Mouse (Mus musculus) E14TG2a.4 (cell line): ENCODE measurements at regions not wholly inside any gene's neighbourhood (a gene's known extent, or its start where the extent isn't known, plus 50 kb on each side); places are given as distances from the start of the nearest gene placed in this dataset.

Experiments used
- CTCF ChIP-seq: conservative IDR thresholded peaks from 2 replicates; pipeline ENCODE4 v1.5.1; 2014; ENCODE audit warnings: low read length
- POU5F1 ChIP-seq: IDR thresholded peaks from 2 replicates; pipeline ENCODE4 v1.6.1; 2014; ENCODE audit warnings: low read length, borderline replicate concordance

DNA sequence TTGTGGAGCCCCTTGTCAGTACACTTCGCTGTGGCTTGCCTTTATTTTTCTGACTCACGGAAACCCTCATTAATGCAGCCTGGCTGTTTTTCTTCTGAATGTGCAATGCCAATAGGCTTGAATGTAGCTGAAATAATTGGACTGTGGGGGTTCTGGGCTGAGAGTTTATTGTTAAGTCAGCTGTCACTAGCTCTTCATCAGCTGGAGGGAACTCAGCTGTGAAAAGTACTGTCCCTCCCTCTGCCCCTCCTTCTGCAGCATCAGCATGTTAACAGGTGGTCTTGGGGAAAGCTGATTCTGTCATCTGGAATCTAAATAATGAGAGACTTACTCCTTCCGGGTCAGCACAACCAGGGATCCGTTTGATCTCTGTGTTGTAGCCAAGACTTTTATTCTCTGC lies 437.6 kb downstream of the Nbas start:
- no peak for TF ChIP-seq CTCF
- no peak for TF ChIP-seq POU5F1
